Mouse (Mus musculus) midbrain, embryonic 16.5 days (tissue): ENCODE measurements around the gene Ctnna2. TPM values are rescaled to one million over a fixed set of nuclear protein-coding genes. Genes with fewer than 3 reads are reported as not detected.

Source experiments
- ATAC-seq: fragments of 200-750 bp; cut with Nextera tagmentation; 2 replicates; pipeline ENCODE4 v1.8.0; 2017; ENCODE audit warnings: moderate TSS enrichment
- H3K27ac ChIP-seq: fragments of 300-500 bp; sonication (generic); 2 replicates; pipeline ENCODE4 v1.5.1; 2014; ENCODE audit warnings: mild to moderate bottlenecking, low read length, mixed read lengths
- H3K27me3 ChIP-seq: fragments of 300-500 bp; sonication (generic); 2 replicates; pipeline ENCODE4 v1.6.1; 2014; ENCODE audit warnings: low read depth, low read length, mixed read lengths; ENCODE audit not compliant: control insufficient read depth, insufficient read depth
- H3K36me3 ChIP-seq: fragments of 300-500 bp; sonication (generic); 2 replicates; pipeline ENCODE4 v1.6.1; 2014; ENCODE audit warnings: mild to moderate bottlenecking, low read length, moderate library complexity, mixed read lengths; ENCODE audit not compliant: control insufficient read depth, insufficient read depth
- H3K4me1 ChIP-seq: fragments of 300-500 bp; sonication (generic); 2 replicates; pipeline ENCODE4 v1.6.1; 2014; ENCODE audit warnings: mild to moderate bottlenecking, low read length, mixed read lengths; ENCODE audit not compliant: control insufficient read depth, insufficient read depth
- H3K4me2 ChIP-seq: fragments of 300-500 bp; sonication (generic); 2 replicates; pipeline ENCODE4 v1.6.1; 2014; ENCODE audit warnings: mild to moderate bottlenecking, low read length, mixed read lengths
- H3K4me3 ChIP-seq: fragments of 300-500 bp; sonication (generic); 2 replicates; pipeline ENCODE4 v1.5.1; 2014; ENCODE audit warnings: low read depth, mild to moderate bottlenecking, low read length, moderate library complexity, mixed read lengths
- H3K9ac ChIP-seq: fragments of 300-500 bp; sonication (generic); 2 replicates; pipeline ENCODE4 v1.6.1; 2014; ENCODE audit warnings: low read depth, low read length, mixed read lengths
- H3K9me3 ChIP-seq: fragments of 300-500 bp; sonication (generic); replicated peaks from 2 replicates; pipeline ENCODE4 v1.6.1; 2014; ENCODE audit warnings: mild to moderate bottlenecking, low read length, mixed read lengths; ENCODE audit not compliant: control insufficient read depth, poor library complexity, severe bottlenecking
- WGBS: fragments of 180-500 bp; shearing (Covaris S2); extraction: QIAGEN DNeasy Blood & Tissue Kit; methylation state at CpG from one replicate; pipeline ENCODE4 v1.1.7; 2014; 5-methylcytosine and 5-hydroxymethylcytosine counted together
- polyA plus RNA-seq: library from polyadenylated mRNA; unstranded; fragments of >200 nt; fragmentation: Nextera tagmentation; extraction: Ambion mirVana; gene quantifications from 2 replicates; pipeline ENCODE4 v1.2.1, GENCODE M21; 2015

The Ctnna2 gene
- polyA plus RNA-seq, 1 experiment from 2014 or later = 146 TPM

DNA sequence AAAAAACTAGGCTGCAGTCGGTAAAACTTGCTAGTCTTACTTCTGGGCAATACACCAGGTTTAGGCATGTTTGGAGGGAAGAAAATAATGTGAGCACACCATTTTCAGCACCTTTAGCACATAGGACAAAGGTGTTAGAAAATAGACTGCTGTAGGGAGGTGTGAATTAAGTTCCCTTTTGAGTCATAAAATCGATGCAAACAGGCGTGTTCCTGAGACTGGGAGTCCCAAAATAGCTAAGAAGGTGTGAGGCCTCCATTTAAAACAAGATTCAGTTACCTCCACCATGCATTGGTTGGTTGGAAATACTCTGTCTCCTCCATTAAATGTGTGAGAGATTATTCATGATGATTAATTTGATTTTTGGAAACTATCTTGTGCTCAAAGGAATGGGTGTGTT is 50.1 kb downstream of the Ctnna2 start:
- Histone ChIP-seq H3K4me2 (no peak overlapping the region), H3K9ac (no peak overlapping the region), H3K27ac (no peak overlapping the region), H3K9me3 (no peaks in the 10 kb centered on the region), H3K27me3 (no peaks in the 10 kb centered on the region), H3K4me1 (0 out of 2 replicates have a peak, but pooled peaks cover 2% of the 10 kb centered on the region), H3K4me3 (no peak overlapping the region), H3K36me3 (no peaks in the 10 kb centered on the region)
- no peak for ATAC-seq
- WGBS = 88% methylated on average over 3 of the region's 3 CpGs

DNA sequence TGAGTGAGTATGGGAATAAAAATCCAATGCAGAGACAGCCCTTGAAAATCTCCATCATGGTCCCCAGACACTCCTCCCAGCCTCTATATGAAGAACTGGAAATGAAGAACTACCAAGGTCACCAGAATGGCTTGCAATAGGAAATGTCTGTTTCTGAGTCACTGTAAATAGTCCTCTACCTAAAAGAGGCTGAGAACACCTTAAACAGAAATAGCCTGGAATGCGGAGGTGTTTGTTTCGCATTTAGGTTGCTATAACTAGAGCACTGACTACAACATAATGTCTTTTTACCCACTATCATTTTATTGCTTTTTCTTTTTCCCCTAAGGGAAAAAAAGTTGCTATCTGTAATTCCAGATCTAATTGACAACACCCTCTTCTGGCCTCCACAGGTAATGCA is 106.3 kb downstream of the Ctnna2 start:
- H3K4me1 ChIP-seq = no peaks in the 10 kb centered on the region; the same call in 1 of the 2 replicates
- ATAC-seq = no peak
- no peak overlapping the region for H3K4me2 ChIP-seq
- no peaks in the 10 kb centered on the region for H3K9me3 ChIP-seq
- H3K9ac ChIP-seq = no peak overlapping the region
- no peaks in the 10 kb centered on the region for H3K36me3 ChIP-seq
- no peaks in the 10 kb centered on the region for H3K27me3 ChIP-seq
- H3K27ac ChIP-seq = no peak overlapping the region
- H3K4me3 ChIP-seq = no peak overlapping the region
- 100% methylated on average over 2 of the region's 2 CpGs for WGBS

DNA sequence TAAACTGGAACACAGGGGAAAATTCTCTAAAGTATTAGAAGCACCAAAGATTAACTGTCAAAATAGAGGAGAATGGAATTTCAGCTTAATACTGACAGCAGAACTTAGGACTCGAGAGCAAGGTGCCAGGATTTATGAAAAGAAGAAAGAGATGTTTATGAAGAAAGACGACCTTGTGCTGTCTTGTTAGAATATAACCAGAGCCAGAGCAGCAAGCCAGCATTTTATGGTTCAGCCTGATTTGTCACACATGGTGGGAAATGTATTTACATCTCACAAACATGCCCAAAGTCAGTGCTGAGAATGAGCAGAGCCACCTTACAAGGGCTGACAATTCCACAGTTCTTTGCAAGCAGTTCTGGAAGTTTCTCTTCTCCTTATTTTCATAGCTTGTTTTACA is 110.2 kb downstream of the Ctnna2 start:
- Histone ChIP-seq H3K27ac (no peak overlapping the region), H3K9ac (no peak overlapping the region), H3K4me3 (no peak overlapping the region), H3K36me3 (no peaks in the 10 kb centered on the region), H3K4me1 (no peaks in the 10 kb centered on the region; the same call in 1 of the 2 replicates), H3K4me2 (no peak overlapping the region), H3K27me3 (no peaks in the 10 kb centered on the region), H3K9me3 (no peaks in the 10 kb centered on the region)
- WGBS = 43% methylated on average over 2 of the region's 2 CpGs
- no peak for ATAC-seq

DNA sequence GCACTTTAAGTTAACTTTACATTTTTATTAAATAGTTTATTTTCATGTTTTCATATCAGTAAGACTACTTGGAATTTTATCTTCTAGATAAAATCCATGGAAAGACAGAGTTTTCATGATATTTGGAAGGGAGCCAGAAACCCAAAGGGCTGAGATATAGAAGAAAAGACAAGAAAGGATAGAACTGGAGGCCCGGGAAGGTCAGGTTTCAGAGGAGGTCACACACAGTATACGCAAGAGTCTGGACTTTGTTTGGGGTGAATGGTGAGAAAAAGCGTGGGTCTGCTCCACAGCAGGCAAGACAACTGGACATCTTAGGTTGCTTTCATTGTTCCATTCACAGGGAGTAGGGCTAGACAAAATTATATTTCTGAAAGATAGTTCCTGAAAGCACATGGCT is 111.4 kb downstream of the Ctnna2 start:
- H3K9ac ChIP-seq = no peak overlapping the region
- H3K27ac ChIP-seq = no peak overlapping the region
- no peaks in the 10 kb centered on the region for H3K9me3 ChIP-seq
- no peak overlapping the region for H3K4me3 ChIP-seq
- H3K27me3 ChIP-seq = no peaks in the 10 kb centered on the region
- H3K4me2 ChIP-seq = no peak overlapping the region
- H3K36me3 ChIP-seq = no peaks in the 10 kb centered on the region
- ATAC-seq = no peak
- 52% methylated on average over 3 of the region's 3 CpGs for WGBS
- no peaks in the 10 kb centered on the region; the same call in 1 of the 2 replicates for H3K4me1 ChIP-seq

DNA sequence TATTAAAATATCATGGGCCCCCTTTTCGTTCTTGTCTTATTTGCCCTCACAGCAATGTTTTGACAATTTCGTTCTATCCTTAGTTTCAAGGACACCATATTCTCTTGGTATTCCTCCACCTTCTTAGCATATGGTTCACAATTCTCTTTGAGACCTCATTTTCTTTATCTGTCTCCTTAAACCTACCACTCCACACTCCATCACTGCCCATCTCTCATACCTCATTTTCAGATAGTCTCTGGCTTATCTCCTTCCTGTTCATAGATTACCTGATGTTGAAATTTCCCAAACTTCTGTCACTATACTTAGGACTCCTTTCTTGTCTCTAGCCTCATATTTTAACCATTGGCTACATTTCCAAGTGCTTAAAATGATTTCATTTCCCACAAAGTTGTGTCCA is 116.1 kb downstream of the Ctnna2 start:
- Histone ChIP-seq H3K4me1 (no peaks in the 10 kb centered on the region), H3K4me3 (no peak overlapping the region), H3K4me2 (no peak overlapping the region), H3K9me3 (no peaks in the 10 kb centered on the region), H3K27ac (no peak overlapping the region), H3K27me3 (no peaks in the 10 kb centered on the region), H3K9ac (no peak overlapping the region), H3K36me3 (no peaks in the 10 kb centered on the region)
- no peak for ATAC-seq
- WGBS = 92% methylated on average over 2 of the region's 2 CpGs

DNA sequence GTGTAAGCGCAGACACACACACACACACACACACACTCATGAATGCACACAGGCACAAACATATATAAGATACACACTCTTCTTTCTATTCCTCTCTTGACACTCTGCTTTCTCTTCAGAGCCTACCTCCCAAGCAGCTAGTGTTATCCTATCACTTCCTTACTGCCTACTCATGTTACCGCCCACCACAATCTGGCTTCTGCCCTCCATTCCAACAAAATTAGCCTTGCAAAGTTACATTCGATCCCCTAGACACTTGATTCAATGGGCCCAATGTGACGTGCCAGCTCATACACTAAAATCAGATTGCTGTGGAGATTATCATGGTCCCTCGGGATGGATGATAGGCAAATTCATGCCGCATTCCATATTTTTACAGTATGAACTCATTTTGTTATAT is 116.7 kb downstream of the Ctnna2 start:
- Histone ChIP-seq H3K36me3 (no peaks in the 10 kb centered on the region), H3K9me3 (no peaks in the 10 kb centered on the region), H3K4me2 (no peak overlapping the region), H3K27me3 (no peaks in the 10 kb centered on the region), H3K4me3 (no peak overlapping the region), H3K27ac (no peak overlapping the region), H3K4me1 (no peaks in the 10 kb centered on the region), H3K9ac (no peak overlapping the region)
- 81% methylated on average over 6 of the region's 6 CpGs for WGBS
- ATAC-seq = no peak

DNA sequence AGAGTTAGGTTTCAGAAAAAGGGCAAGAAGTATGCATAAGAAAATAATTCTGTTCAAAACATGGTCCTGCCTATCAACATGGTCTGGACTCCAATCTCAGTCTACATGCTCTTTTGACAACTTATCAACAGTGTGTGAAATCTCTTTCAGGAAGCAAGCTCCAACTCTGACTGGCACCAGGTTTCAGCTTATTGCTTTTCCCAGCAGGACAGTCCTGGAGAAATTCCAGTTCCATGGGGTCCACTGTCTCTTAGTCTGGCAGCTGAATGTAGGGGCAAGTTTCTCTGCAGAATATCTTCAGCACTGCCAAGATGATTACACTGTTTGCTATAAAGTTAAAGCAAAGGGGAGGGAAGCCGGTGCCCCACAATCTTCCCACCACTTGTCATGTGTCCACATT is 130.1 kb downstream of the Ctnna2 start:
- H3K4me2 ChIP-seq = no peak overlapping the region
- no peaks in the 10 kb centered on the region for H3K36me3 ChIP-seq
- H3K4me3 ChIP-seq = no peak overlapping the region
- no peaks in the 10 kb centered on the region for H3K4me1 ChIP-seq
- no peaks in the 10 kb centered on the region for H3K9me3 ChIP-seq
- no peak overlapping the region for H3K27ac ChIP-seq
- ATAC-seq = no peak
- WGBS = 86% methylated on average over 1 of the region's 1 CpGs
- H3K27me3 ChIP-seq = no peaks in the 10 kb centered on the region
- no peak overlapping the region for H3K9ac ChIP-seq

DNA sequence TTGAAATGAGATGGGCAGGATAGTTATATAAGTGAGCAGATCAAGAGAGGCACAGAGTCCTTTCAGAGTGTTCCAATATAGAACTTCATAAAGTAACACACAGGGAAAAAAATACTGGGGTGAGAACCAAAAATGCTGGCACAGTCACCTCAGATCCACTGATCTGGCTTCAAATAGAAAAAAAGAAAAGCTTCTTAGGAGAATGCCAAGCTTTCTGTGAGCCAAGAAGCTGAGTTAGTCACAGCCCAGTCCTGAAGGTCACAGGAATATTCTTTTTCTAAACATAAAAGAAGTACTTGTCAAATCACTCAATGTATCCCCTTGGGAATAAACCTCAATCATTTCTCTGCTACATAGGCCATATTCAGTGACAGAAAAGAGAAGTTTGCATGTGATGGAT is 130.7 kb downstream of the Ctnna2 start:
- H3K4me1 ChIP-seq = no peaks in the 10 kb centered on the region
- no peak overlapping the region for H3K27ac ChIP-seq
- no peak overlapping the region for H3K4me3 ChIP-seq
- H3K9me3 ChIP-seq = no peaks in the 10 kb centered on the region
- no peaks in the 10 kb centered on the region for H3K27me3 ChIP-seq
- H3K4me2 ChIP-seq = no peak overlapping the region
- no peaks in the 10 kb centered on the region; the same call in 1 of the 2 replicates for H3K36me3 ChIP-seq
- no peak overlapping the region for H3K9ac ChIP-seq
- no peak for ATAC-seq

DNA sequence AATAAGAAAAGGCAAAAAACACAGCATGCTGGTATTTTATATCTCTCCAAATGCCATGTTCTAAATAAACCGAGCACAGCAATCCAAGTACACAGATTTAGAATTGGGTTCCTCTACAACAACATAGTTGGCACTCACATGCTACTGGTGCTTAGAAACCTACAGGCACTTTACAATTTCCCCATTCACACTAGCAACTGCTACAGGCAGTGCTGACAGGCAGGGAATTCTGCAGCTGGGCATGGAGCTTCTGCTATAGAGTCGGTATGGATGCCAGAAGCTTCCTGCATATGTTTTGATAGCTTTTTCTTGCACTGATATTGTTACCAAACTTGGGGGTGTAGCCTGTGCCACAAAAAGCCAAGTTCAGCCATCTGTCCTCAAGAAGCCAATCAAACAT is 131.8 kb downstream of the Ctnna2 start:
- H3K27ac ChIP-seq = no peak overlapping the region
- no peaks in the 10 kb centered on the region; the same call in 1 of the 2 replicates for H3K36me3 ChIP-seq
- no peaks in the 10 kb centered on the region for H3K4me1 ChIP-seq
- no peak overlapping the region for H3K4me3 ChIP-seq
- H3K27me3 ChIP-seq = no peaks in the 10 kb centered on the region
- no peak overlapping the region for H3K9ac ChIP-seq
- ATAC-seq = no peak
- no peak overlapping the region for H3K4me2 ChIP-seq
- H3K9me3 ChIP-seq = no peaks in the 10 kb centered on the region
- WGBS = 76% methylated on average over 2 of the region's 2 CpGs

DNA sequence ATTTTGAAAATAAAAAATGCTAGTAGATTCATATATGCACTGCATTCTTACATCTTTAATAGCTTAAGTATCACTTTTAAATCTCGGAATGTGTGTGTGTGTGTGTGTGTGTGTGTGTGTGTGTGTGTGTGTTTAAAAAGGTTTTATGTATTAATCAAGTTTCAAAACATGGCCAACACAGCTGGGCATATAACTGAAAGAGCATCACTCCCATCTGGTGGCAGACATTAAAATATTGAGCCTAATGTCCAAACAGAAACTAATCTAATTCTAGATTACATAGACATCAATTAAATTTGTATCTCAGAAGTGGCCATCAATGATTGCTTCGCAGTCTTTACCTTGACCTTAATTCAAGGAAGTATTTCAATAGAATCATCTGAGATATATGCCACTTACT is 140.4 kb downstream of the Ctnna2 start:
- no peaks in the 10 kb centered on the region; the same call in 1 of the 2 replicates for H3K36me3 ChIP-seq
- H3K4me2 ChIP-seq = no peak overlapping the region
- no peak overlapping the region for H3K4me3 ChIP-seq
- no peaks in the 10 kb centered on the region for H3K9me3 ChIP-seq
- H3K27me3 ChIP-seq = no peaks in the 10 kb centered on the region
- H3K27ac ChIP-seq = no peak overlapping the region
- no peak for ATAC-seq
- 77% methylated on average over 2 of the region's 2 CpGs for WGBS
- H3K4me1 ChIP-seq = no peaks in the 10 kb centered on the region; the same call in 1 of the 2 replicates
- no peak overlapping the region for H3K9ac ChIP-seq
